Mouse (Mus musculus) embryonic facial prominence, embryonic 11.5 days (tissue): Measurements from ENCODE around the gene Mmgt1. TPM values are rescaled to one million over a fixed set of nuclear protein-coding genes. Genes with fewer than 3 reads are reported as not detected.

Experiments
- microRNA-seq: library from miRNA; unstranded; fragments of <30 nt; microRNA quantifications from one replicate; pipeline ENCODE4, GENCODE M21; 2016; ENCODE audit warnings: borderline number of aligned reads
- polyA plus RNA-seq: library from polyadenylated mRNA; unstranded; fragments of >200 nt; fragmentation: Nextera tagmentation; extraction: Ambion mirVana; gene quantifications from 2 replicates; pipeline ENCODE4 v1.2.1, GENCODE M21; 2014

The Mmgt1 gene
- polyA plus RNA-seq, 1 experiment from 2014 or later = 36.5 TPM

Small RNA genes lying within 50 kb of the gene (microRNA-seq; reads per million reads assigned to microRNA genes)
- gene Mir5116 = not detected

Other genes with a start within 250 kb of the Mmgt1 start
- gene Smim10l2a, start 223.5 kb downstream of the Mmgt1 start, polyA plus RNA-seq = 5.9 and 6.5 TPM in 2 replicates
- gene Gm2174, start 150.1 kb downstream of the Mmgt1 start, polyA plus RNA-seq = 1.4 and 4.2 TPM in 2 replicates
- gene Ints6l, start 143.2 kb downstream of the Mmgt1 start, polyA plus RNA-seq = 24.2 and 24.9 TPM in 2 replicates
- not detected in 2 replicates for gene Gm10477, start 73.3 kb downstream of the Mmgt1 start, polyA plus RNA-seq
- not detected in 2 replicates for gene Gm648, start 48.5 kb downstream of the Mmgt1 start, polyA plus RNA-seq
- gene Slc9a6, start 11.7 kb upstream of the Mmgt1 start, polyA plus RNA-seq = 11.6 and 11.9 TPM in 2 replicates
- gene Fhl1, start 133.7 kb upstream of the Mmgt1 start, polyA plus RNA-seq = 48.9 and 50.9 TPM in 2 replicates
- gene Map7d3, start 224.3 kb upstream of the Mmgt1 start, polyA plus RNA-seq = 1.9 and 2.0 TPM in 2 replicates